ENCODE assay signal across 15 mouse cellular contexts in the genomic region with DNA sequence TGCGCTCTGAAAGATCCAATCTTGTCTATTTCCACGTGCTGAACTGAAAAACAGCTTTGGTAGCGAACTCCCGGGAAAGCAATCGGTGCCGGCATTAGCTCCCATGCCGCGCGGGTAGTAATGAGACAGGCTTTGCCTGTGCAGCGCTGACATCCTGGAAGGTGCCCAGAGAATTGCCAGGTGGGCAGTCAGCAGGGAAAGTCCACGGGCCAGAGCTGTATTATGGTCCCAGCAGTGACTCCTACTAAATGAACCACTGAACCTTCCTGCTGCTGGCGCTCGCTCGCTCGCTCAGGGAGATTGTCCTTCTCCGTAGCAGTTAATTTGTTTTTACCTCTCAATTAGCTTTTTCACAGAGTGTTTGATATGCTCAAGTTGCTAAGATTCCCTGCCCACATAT.
DNase-seq lines count a peak whose midpoint lies in the region; ATAC-seq lines count a peak whose summit lies in the region.
"Had no signal": no experiment of that assay in that cellular context is flagged by ENCODE, and none has a peak within 500 bp of the region (broad histone marks: within the 10 kb centered on the region; RNA-seq: fewer than 3 reads in every experiment).

No protein-coding gene starts in this region.

- no peak for DNase-seq in neural tube, embryonic 10.5 days (ENCODE audit: extremely low spot score, low spot score)
- no peak for DNase-seq in adrenal gland, postnatal 25 days
- no peak for DNase-seq in heart, postnatal 4 days
- DNase-seq in urinary bladder, postnatal 14 days (ENCODE audit: low spot score): no peak
- DNase-seq: heart, adult 11 months; kidney, adult 2 months; kidney, postnatal 25 days; layer of hippocampus, adult 9-11 months; lung, postnatal 10 days had no signal

- no peaks in the 10 kb centered on the region for H3K4me1 ChIP-seq in forebrain, embryonic 13.5 days
- H3K4me1 ChIP-seq in forebrain, embryonic 16.5 days (replicated peaks; ENCODE audit: control insufficient read depth, insufficient read depth, low read length): no peaks in the 10 kb centered on the region
- peaks cover 13% of the 10 kb centered on the region for H3K4me1 ChIP-seq in neural tube, embryonic 13.5 days (replicated peaks)
- H3K4me1 ChIP-seq in hindbrain, embryonic 16.5 days (ENCODE audit: control insufficient read depth, insufficient read depth, low read depth, low read length): no peaks in the 10 kb centered on the region; the same call in 1 of the 2 replicates
- H3K4me1 ChIP-seq: limb, embryonic 15.5 days had no signal

- H3K27me3 ChIP-seq in forebrain, embryonic 13.5 days: no peaks in the 10 kb centered on the region; the same call in 1 of the 2 replicates
- no peaks in the 10 kb centered on the region for H3K27me3 ChIP-seq in forebrain, embryonic 16.5 days (replicated peaks; ENCODE audit: control insufficient read depth, insufficient read depth, low read length)
- peaks cover 4% of the 10 kb centered on the region; the same call in 1 of the 2 replicates for H3K27me3 ChIP-seq in neural tube, embryonic 13.5 days
- no peaks in the 10 kb centered on the region; the same call in 1 of the 2 replicates for H3K27me3 ChIP-seq in hindbrain, embryonic 16.5 days (replicated peaks; ENCODE audit: control insufficient read depth, insufficient read depth, low read length)
- H3K27me3 ChIP-seq: limb, embryonic 15.5 days had no signal

- no peak overlapping the region for H3K4me3 ChIP-seq in forebrain, embryonic 13.5 days
- no peak overlapping the region for H3K4me3 ChIP-seq in forebrain, embryonic 16.5 days (replicated peaks; ENCODE audit: low read length)
- H3K4me3 ChIP-seq in neural tube, embryonic 13.5 days: no peak overlapping the region
- H3K4me3 ChIP-seq in hindbrain, embryonic 16.5 days (ENCODE audit: low read length): peak overlapping the region; percentile 15; the same call in 1 of the 2 replicates
- H3K4me3 ChIP-seq: erythroblast, embryonic 14.5 days; limb, embryonic 15.5 days had no signal

- H3K4me2 ChIP-seq in forebrain, embryonic 13.5 days: no peak overlapping the region
- no peak overlapping the region for H3K4me2 ChIP-seq in forebrain, embryonic 16.5 days (ENCODE audit: low read length)
- H3K4me2 ChIP-seq in neural tube, embryonic 13.5 days: peak overlapping the region; percentile 28
- peak overlapping the region; percentile 51 for H3K4me2 ChIP-seq in hindbrain, embryonic 16.5 days (ENCODE audit: low read length)
- H3K4me2 ChIP-seq: limb, embryonic 15.5 days had no signal

- 69% methylated on average over 16 of the region's 16 CpGs for WGBS in forebrain, embryonic 13.5 days
- 56% methylated on average over 16 of the region's 16 CpGs for WGBS in forebrain, embryonic 16.5 days
- WGBS in neural tube, embryonic 13.5 days: 46% methylated on average over 16 of the region's 16 CpGs
- WGBS in hindbrain, embryonic 16.5 days: 35% methylated on average over 16 of the region's 16 CpGs

- no peaks in the 10 kb centered on the region for H3K36me3 ChIP-seq in forebrain, embryonic 13.5 days (ENCODE audit: poor library complexity, severe bottlenecking)
- H3K36me3 ChIP-seq in forebrain, embryonic 16.5 days (ENCODE audit: control insufficient read depth, insufficient read depth): no peaks in the 10 kb centered on the region
- no peaks in the 10 kb centered on the region for H3K36me3 ChIP-seq in neural tube, embryonic 13.5 days
- H3K36me3 ChIP-seq in hindbrain, embryonic 16.5 days (ENCODE audit: control insufficient read depth, insufficient read depth, low read length): no peaks in the 10 kb centered on the region
- H3K36me3 ChIP-seq: limb, embryonic 15.5 days had no signal

- H3K9me3 ChIP-seq in forebrain, embryonic 13.5 days (replicated peaks): no peaks in the 10 kb centered on the region
- no peaks in the 10 kb centered on the region for H3K9me3 ChIP-seq in forebrain, embryonic 16.5 days (ENCODE audit: control insufficient read depth, low read length)
- H3K9me3 ChIP-seq in neural tube, embryonic 13.5 days: no peaks in the 10 kb centered on the region
- H3K9me3 ChIP-seq in hindbrain, embryonic 16.5 days (ENCODE audit: control insufficient read depth, low read length): no peaks in the 10 kb centered on the region
- H3K9me3 ChIP-seq: limb, embryonic 15.5 days had no signal

- 0 out of 2 replicates have a peak, but pooled peaks have one; percentile 30 for ATAC-seq in forebrain, embryonic 13.5 days
- no peak for ATAC-seq in forebrain, embryonic 16.5 days
- no peak; the same call in 1 of the 2 replicates for ATAC-seq in neural tube, embryonic 13.5 days (ENCODE audit: low read depth)
- peak; percentile 79 for ATAC-seq in hindbrain, embryonic 16.5 days

- no peak overlapping the region for H3K9ac ChIP-seq in forebrain, embryonic 13.5 days
- no peak overlapping the region for H3K9ac ChIP-seq in forebrain, embryonic 16.5 days (replicated peaks; ENCODE audit: low read depth, low read length)
- no peak overlapping the region for H3K9ac ChIP-seq in neural tube, embryonic 13.5 days
- peak overlapping the region; percentile 45 for H3K9ac ChIP-seq in hindbrain, embryonic 16.5 days (ENCODE audit: low read depth, low read length)
- H3K9ac ChIP-seq: limb, embryonic 15.5 days had no signal

- no peak overlapping the region for H3K27ac ChIP-seq in forebrain, embryonic 13.5 days
- H3K27ac ChIP-seq in forebrain, embryonic 16.5 days (ENCODE audit: low read length): no peak overlapping the region
- no peak overlapping the region for H3K27ac ChIP-seq in neural tube, embryonic 13.5 days (replicated peaks)
- no peak overlapping the region for H3K27ac ChIP-seq in hindbrain, embryonic 16.5 days (ENCODE audit: low read depth, low read length)
- H3K27ac ChIP-seq: limb, embryonic 15.5 days had no signal

Comparison
In these comparisons a context has a peak if more than half of its experiments do, and no peak if none do; other contexts are left out.
1. ATAC-seq: peak in forebrain, embryonic 13.5 days (single experiment) and hindbrain, embryonic 16.5 days (single experiment); none in forebrain, embryonic 16.5 days (single experiment) and neural tube, embryonic 13.5 days (single experiment).
2. H3K4me2 ChIP-seq: peak in neural tube, embryonic 13.5 days (single experiment) and hindbrain, embryonic 16.5 days (single experiment); none in forebrain, embryonic 13.5 days (single experiment) and forebrain, embryonic 16.5 days (single experiment).